Mouse (Mus musculus) embryonic facial prominence, embryonic 11.5 days (tissue): ENCODE measurements at regions not wholly inside any gene's neighbourhood (a gene's known extent, or its start where the extent isn't known, plus 50 kb on each side); places are given as distances from the start of the nearest gene placed in this dataset.
A peak's percentile ranks its signal among the peaks of the same experiment; 100 is the strongest.

ENCODE experiments used
- ATAC-seq: fragments of 200-750 bp; cut with Nextera tagmentation; replicated peaks from 2 replicates; pipeline ENCODE4 v1.8.0; 2017; ENCODE audit warnings: low read depth; ENCODE audit not compliant: insufficient number of reproducible peaks, low FRiP score, low TSS enrichment
- DNase-seq: peaks from one replicate; pipeline ENCODE4 v3.0.0-alpha.2; 2015; ENCODE audit warnings: low spot score
- H3K27ac ChIP-seq: fragments of 300-500 bp; sonication (generic); replicated peaks from 2 replicates; pipeline ENCODE4 v1.5.1; 2014; ENCODE audit warnings: mild to moderate bottlenecking, low read depth, low read length, control low read depth
- H3K27me3 ChIP-seq: fragments of 300-500 bp; sonication (generic); 2 replicates; pipeline ENCODE4 v1.6.1; 2014; ENCODE audit warnings: mild to moderate bottlenecking, low read length, moderate library complexity, mixed read lengths; ENCODE audit not compliant: control insufficient read depth, insufficient read depth
- H3K36me3 ChIP-seq: fragments of 300-500 bp; sonication (generic); replicated peaks from 2 replicates; pipeline ENCODE4 v1.6.1; 2014; ENCODE audit warnings: low read depth, mild to moderate bottlenecking, low read length, moderate library complexity, mixed read lengths; ENCODE audit not compliant: control insufficient read depth, insufficient read depth
- H3K4me1 ChIP-seq: fragments of 300-500 bp; sonication (generic); 2 replicates; pipeline ENCODE4 v1.6.1; 2014; ENCODE audit warnings: low read length, mixed read lengths; ENCODE audit not compliant: control insufficient read depth, insufficient read depth
- H3K4me2 ChIP-seq: fragments of 300-500 bp; sonication (generic); 2 replicates; pipeline ENCODE4 v1.6.1; 2014; ENCODE audit warnings: low read depth, mild to moderate bottlenecking, control low read depth, low read length, moderate library complexity
- H3K4me3 ChIP-seq: fragments of 300-500 bp; sonication (generic); 2 replicates; pipeline ENCODE4 v1.5.1; 2014; ENCODE audit warnings: low read depth, low read length, control low read depth
- H3K9ac ChIP-seq: fragments of 300-500 bp; sonication (generic); replicated peaks from 2 replicates; pipeline ENCODE4 v1.6.1; 2014; ENCODE audit warnings: mild to moderate bottlenecking, control low read depth, low read length
- H3K9me3 ChIP-seq: fragments of 300-500 bp; sonication (generic); replicated peaks from 2 replicates; pipeline ENCODE4 v1.6.1; 2016; ENCODE audit warnings: mild to moderate bottlenecking, low read length, inconsistent platforms, mixed read lengths; ENCODE audit not compliant: control insufficient read depth
- WGBS: fragments of 180-500 bp; shearing (Covaris S2); extraction: QIAGEN DNeasy Blood & Tissue Kit; methylation state at CpG from one replicate; pipeline ENCODE4 v1.1.7; 2014; 5-methylcytosine and 5-hydroxymethylcytosine counted together

DNA sequence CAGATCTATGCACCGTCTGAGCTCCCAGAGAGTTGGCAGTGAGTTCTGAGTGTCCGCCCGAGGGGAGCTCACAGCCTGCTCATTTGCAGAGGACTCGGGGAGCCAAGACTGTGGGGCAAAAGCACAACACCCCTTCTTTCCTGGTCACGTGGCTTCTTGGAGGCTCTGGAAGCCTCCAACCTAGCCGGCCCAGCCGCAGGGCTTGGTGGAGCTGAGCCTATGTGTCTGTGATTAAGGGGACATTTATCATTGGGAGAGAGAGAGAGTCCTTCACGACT is 217.5 kb downstream of the Vrk1 start:
- no peak overlapping the region for H3K27ac ChIP-seq
- ATAC-seq: no peak
- H3K9ac ChIP-seq: no peak overlapping the region; the same call in 1 of the 2 replicates
- no peaks in the 10 kb centered on the region; the same call in 1 of the 2 replicates for H3K27me3 ChIP-seq
- peak overlapping the region; percentile 28 for H3K4me2 ChIP-seq
- H3K4me1 ChIP-seq: no peaks in the 10 kb centered on the region
- 35% methylated on average over 8 of the region's 8 CpGs for WGBS
- H3K4me3 ChIP-seq: no peak overlapping the region
- H3K9me3 ChIP-seq: no peaks in the 10 kb centered on the region
- H3K36me3 ChIP-seq: no peaks in the 10 kb centered on the region
- peak; percentile 19 for DNase-seq

DNA sequence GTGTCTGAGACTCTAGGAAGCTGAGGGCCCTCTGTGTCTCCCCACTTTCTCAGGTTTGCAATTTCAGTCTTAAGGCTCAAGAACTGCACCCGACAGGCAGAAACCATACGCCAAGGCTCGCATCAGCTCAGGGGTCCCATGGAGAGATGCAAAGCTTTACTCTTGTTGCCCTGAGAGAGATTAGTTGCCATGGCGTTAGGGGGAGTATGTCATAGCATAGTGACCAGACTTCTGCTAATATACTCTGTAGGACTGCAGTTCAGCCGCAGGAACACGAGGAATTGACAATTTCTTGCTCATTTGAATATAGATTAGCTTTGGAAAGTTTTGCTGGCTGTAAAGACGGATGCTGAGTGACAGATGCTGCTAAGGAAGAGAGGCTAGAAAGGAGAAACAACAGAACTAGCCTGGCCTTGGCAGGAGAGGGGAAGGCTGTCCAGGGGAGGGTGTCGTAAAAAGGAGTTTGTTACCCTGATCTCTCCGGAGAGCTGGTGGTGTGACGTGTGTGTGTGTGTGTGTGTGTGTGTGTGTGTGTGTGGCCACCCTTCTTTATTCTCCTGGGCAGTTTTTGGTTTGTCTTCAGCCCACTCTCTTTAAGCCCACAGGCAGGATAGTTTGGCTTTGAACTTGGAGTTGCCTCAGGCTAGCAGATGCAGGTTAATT is 235.3 kb downstream of the Vrk1 start:
- Histone ChIP-seq H3K9ac (no peak overlapping the region), H3K36me3 (no peaks in the 10 kb centered on the region), H3K27ac (no peak overlapping the region), H3K4me2 (no peak overlapping the region), H3K4me3 (no peak overlapping the region), H3K9me3 (no peaks in the 10 kb centered on the region), H3K27me3 (no peaks in the 10 kb centered on the region), H3K4me1 (no peaks in the 10 kb centered on the region)
- 63% methylated on average over 10 of the region's 10 CpGs for WGBS
- DNase-seq: no peak
- ATAC-seq: no peak

GRCm38 (mm10) chr12:106273591-106273990 is 263.6 kb downstream of the Vrk1 start:
- WGBS: 83% methylated on average over 7 of the region's 7 CpGs

GRCm38 (mm10) chr12:106277886-106278285 is 267.9 kb downstream of the Vrk1 start:
- Histone ChIP-seq H3K27ac (no peak overlapping the region), H3K9me3 (no peaks in the 10 kb centered on the region), H3K4me1 (no peaks in the 10 kb centered on the region), H3K4me3 (no peak overlapping the region), H3K27me3 (no peaks in the 10 kb centered on the region), H3K9ac (no peak overlapping the region), H3K4me2 (no peak overlapping the region), H3K36me3 (no peaks in the 10 kb centered on the region)
- ATAC-seq (no peak), DNase-seq (no peak)
- 91% methylated on average over 14 of the region's 14 CpGs for WGBS

More at GRCm38 (mm10) chr12:106273591-106273990, 263.6 kb downstream of the Vrk1 start:
- no peak overlapping the region for H3K4me2 ChIP-seq
- no peaks in the 10 kb centered on the region for H3K36me3 ChIP-seq
- no peaks in the 10 kb centered on the region for H3K4me1 ChIP-seq
- no peak overlapping the region for H3K9ac ChIP-seq
- DNase-seq (no peak), ATAC-seq (no peak)
- H3K4me3 ChIP-seq: no peak overlapping the region
- H3K9me3 ChIP-seq: no peaks in the 10 kb centered on the region
- H3K27me3 ChIP-seq: no peaks in the 10 kb centered on the region
- no peak overlapping the region for H3K27ac ChIP-seq

- 65% methylated on average over 16 of the region's 16 CpGs for WGBS
- H3K9ac ChIP-seq: no peak overlapping the region
- no peak overlapping the region for H3K4me2 ChIP-seq
- H3K9me3 ChIP-seq: no peaks in the 10 kb centered on the region
- ATAC-seq (no peak), DNase-seq (no peak)
- H3K27ac ChIP-seq: no peak overlapping the region
- H3K36me3 ChIP-seq: no peaks in the 10 kb centered on the region
- H3K4me3 ChIP-seq: no peak overlapping the region
- no peaks in the 10 kb centered on the region for H3K27me3 ChIP-seq
- no peaks in the 10 kb centered on the region for H3K4me1 ChIP-seq
Measured at GRCm38 (mm10) chr12:106282491-106283106, 272.6 kb downstream of the Vrk1 start.

DNA sequence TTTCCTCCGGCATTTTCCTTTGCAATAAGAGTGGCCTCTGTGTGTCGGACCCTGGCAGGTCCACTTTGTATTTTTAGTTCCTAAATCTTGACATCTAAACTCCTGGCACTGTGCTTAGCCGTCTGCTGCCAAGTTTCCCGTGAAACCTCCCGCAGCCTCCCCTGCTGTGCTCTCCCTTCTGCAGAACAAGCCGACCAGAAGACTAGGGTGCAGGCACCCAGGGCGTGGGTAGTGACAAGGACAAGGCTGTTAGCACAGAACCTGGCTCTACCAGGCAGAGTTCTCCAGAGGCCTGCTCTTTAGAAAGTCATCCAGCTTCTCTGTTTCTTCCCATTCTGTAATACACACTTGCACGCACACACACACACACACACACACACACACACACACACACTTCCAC is 274.8 kb downstream of the Vrk1 start:
- Histone ChIP-seq H3K27ac (no peak overlapping the region), H3K4me2 (no peak overlapping the region), H3K36me3 (no peaks in the 10 kb centered on the region), H3K9me3 (no peaks in the 10 kb centered on the region), H3K4me1 (no peaks in the 10 kb centered on the region), H3K9ac (no peak overlapping the region), H3K27me3 (no peaks in the 10 kb centered on the region), H3K4me3 (no peak overlapping the region)
- 84% methylated on average over 8 of the region's 8 CpGs for WGBS
- ATAC-seq (no peak), DNase-seq (no peak)

DNA sequence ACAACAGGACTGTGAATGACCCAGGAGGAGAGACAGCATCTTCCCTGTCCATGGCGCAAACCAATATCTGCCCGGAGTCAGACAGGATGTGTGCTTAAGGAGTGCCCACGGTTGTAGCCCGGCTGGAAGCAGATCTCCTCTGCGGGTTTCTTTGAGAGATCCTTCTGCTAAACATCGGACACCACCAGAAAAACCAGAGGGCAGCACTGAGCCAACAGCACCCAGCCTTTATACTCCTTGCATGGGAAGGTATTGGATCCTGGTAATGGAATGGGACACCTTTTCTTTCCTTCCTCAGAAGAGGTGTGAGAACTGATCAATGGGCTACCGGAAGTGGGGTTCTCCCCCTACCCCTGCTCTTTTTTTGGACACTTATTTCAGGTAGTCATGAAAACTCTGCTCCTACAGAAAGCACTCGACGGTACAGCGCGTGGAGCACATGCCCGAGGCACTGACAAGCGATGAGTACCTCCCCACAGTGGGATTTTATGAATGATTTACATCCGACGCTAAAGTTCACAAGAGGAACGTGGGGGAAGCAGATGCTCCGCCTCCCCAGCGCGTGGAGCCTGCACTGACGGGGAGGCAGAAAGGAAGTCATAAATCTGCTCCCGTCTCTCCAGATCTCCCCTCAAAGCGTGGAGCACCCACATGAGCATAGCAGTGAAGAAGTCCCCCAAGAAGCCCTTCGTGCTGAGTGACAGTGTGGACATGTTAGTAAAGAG is 278.9 kb downstream of the Vrk1 start:
- Histone ChIP-seq H3K27me3 (no peaks in the 10 kb centered on the region), H3K36me3 (no peaks in the 10 kb centered on the region), H3K9ac (no peak overlapping the region), H3K4me1 (no peaks in the 10 kb centered on the region), H3K4me2 (no peak overlapping the region), H3K9me3 (no peaks in the 10 kb centered on the region), H3K4me3 (no peak overlapping the region), H3K27ac (no peak overlapping the region)
- no peak for ATAC-seq
- 77% methylated on average over 23 of the region's 23 CpGs for WGBS
- no peak for DNase-seq

DNA sequence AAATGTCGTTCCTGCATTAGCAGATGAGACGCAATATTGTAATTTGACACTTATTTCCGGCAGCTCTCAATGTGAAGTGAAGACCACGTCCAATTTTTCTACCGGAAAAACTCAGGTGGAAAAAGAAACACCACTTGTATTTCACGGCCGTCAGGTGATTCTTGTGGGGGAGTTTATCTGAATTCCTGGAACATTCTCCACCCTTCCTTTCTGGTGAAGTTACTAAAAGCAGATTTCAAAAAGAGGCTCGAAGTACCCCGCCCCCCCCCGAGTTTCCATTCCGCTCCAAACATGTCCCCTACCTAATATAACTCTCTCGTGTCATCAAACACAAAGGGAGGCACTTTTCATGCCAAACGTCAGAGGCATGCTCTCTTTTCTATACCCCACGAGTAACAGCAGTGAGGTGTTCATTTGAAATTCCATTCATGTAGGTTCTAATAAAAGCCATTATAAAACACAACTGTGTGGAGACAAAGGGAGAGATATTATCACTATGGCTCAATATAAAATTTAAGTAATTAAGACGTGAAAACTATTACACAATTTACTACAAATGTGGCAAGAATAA is 281.5 kb downstream of the Vrk1 start:
- WGBS: 70% methylated on average over 15 of the region's 15 CpGs
- no peaks in the 10 kb centered on the region for H3K4me1 ChIP-seq
- no peaks in the 10 kb centered on the region for H3K36me3 ChIP-seq
- no peaks in the 10 kb centered on the region for H3K27me3 ChIP-seq
- H3K9me3 ChIP-seq: no peaks in the 10 kb centered on the region
- no peak overlapping the region for H3K27ac ChIP-seq
- DNase-seq (no peak), ATAC-seq (no peak)
- H3K4me3 ChIP-seq: no peak overlapping the region
- no peak overlapping the region for H3K9ac ChIP-seq
- H3K4me2 ChIP-seq: no peak overlapping the region
